Mouse (Mus musculus): ENCODE data around the gene Cd200r4.

DNA sequence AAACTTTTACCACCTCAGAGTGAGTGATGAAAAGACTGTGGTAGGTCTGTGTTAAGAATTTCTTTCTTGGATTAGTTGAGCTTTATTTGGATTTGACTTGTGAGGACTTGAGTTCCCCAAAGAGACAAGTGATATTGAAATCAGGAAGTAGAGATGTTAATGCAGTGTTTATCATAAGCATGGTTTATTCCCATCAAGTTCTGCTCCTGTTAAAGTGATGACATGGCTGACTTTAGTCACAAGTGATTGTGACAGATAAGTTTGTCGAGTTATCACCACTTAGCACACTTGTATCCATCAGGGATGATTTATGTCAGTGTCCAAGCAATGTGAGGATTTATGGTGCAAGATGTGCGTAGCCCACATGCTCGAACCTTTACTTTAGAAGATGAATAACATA, 20.8 kb downstream of the Cd200r4 start:
- TF ChIP-seq TAL1 (IDR thresholded peaks at IDR 0.05; ENCODE audit: low read length) (no peak), GATA1 (IDR thresholded peaks at IDR 0.05; ENCODE audit: low read length) (no peak)
